Mouse (Mus musculus) adrenal gland, adult 10 weeks (tissue): Measurements from ENCODE around the gene Adh4. TPM values are rescaled to one million over a fixed set of nuclear protein-coding genes. Genes with fewer than 3 reads are reported as not detected.

Source experiments
- polyA plus RNA-seq: library from polyadenylated mRNA; stranded (reverse); fragments of 350-450 nt; fragmentation: Illumina TruSeq; extraction: RNeasy Lipid Tissue Mini Kit (QIAGEN cat#74804); gene quantifications from one replicate; pipeline ENCODE4 v1.2.3, GENCODE M21; 2014; ENCODE audit warnings: low read depth, low replicate concordance

Gene Adh4
- polyA plus RNA-seq, result not detected

DNA sequence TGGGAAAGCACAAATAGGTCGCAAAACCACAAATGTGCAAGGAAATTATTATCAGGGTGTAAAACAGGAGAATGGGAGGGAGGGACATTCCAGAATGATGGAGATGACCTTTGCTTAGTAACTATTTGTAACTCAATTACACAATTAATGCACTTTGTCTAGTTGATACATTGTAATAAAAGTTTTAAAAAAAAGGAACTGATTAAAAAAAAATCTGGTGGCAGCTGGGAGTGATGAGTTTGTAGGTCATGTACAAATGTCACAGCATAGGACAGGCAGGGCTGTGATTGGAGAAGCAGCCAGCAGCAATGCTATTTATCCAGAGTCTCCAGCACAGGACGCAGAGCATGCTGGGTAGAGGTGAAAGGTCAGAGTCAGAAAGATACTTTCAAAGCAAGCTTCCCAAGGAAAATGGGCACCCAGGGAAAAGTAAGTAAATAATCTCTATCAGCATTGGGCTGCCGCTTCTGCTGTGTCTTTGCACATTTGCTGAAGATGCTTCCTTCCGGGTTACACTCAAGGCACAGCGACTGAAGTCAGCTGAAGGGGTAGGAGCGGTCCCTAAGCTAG lies at the start of gene Adh4:
TSS of gene Adh4 (plus strand) at position 346 of the 570 bp plus-strand sequence.

DNA sequence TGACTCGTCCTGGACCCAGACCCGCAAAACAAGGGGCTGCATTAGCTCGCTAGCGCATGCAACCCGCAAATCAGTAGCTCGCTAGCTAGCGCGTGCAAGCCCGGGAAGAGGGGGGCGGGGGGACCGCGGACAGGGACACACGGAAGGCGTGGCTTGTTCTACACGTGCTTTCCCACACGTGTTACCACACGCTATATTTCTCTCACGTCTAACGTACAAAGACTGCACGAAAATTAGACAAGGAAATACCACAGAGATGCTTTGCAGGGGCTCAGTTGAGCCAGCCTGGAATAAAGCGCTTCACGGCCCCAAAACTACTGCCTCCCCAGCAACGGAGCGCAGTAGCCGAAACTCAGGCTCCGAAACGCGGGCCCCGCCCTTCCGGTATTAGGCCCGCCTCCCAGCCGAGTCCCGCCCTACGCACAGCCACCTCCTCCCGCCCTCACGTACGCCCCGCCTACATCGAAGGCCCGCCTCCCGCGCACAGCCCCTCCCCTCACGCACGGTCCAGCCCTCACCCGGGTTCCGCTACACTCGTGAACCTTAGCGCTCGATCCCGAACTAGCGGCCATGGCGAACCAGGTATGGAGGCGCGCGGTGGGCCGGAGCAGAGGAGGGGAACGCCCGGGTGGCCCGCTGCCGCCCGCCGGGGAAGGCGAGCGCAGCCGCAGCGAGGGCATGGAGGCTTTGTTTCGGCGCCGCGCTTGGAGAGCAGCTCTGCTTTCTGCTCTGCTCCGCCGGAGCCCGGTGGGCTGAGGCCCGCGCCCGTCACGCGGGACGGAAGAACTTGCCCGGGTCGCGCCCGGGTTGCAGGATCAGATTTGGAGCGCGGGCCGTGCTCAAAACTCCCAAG lies 27.6 kb downstream of the Adh4 start, which contains the start of gene Adh5:
TSS of gene Adh5 (plus strand) at position 482 of the 853 bp plus-strand sequence.

Other genes starting within 250 kb of the Adh4 start
- not detected for gene 4930579F01Rik, start 221.6 kb upstream of the Adh4 start, polyA plus RNA-seq
- 236 TPM for gene Adh7, start 197.7 kb upstream of the Adh4 start, polyA plus RNA-seq
- 2,641 TPM for gene Adh1, start 154.5 kb upstream of the Adh4 start, polyA plus RNA-seq
- not detected for gene Adh6a, start 102.2 kb upstream of the Adh4 start, polyA plus RNA-seq
- gene Adh6b, start 73.7 kb upstream of the Adh4 start, polyA plus RNA-seq, result not detected
- gene Adh5, start 27.6 kb downstream of the Adh4 start, polyA plus RNA-seq, result 224 TPM
- gene Metap1, start 74.0 kb downstream of the Adh4 start, polyA plus RNA-seq, result 112 TPM
- gene Eif4e, start 110.7 kb downstream of the Adh4 start, polyA plus RNA-seq, result 387 TPM